Mouse (Mus musculus) thymus, adult 2 months (tissue): ENCODE data around the gene Tmc6.

Source experiments
- CTCF ChIP-seq: fragments of 200-500 bp; IDR thresholded peaks from 2 replicates; pipeline ENCODE4 v1.5.1; 2012; ENCODE audit warnings: mild to moderate bottlenecking, control low read depth, low read length, moderate library complexity, borderline replicate concordance; ENCODE audit not compliant: control insufficient read depth, poor library complexity, insufficient read depth; ENCODE audit errors: extremely low read depth
- POLR2A ChIP-seq: fragments of 200-500 bp; IDR thresholded peaks from 2 replicates; pipeline ENCODE4 v1.6.1; 2012; ENCODE audit warnings: mild to moderate bottlenecking, low read length, control low read depth, moderate library complexity; ENCODE audit not compliant: control insufficient read depth, poor library complexity, insufficient read depth; ENCODE audit errors: extremely low read depth

DNA sequence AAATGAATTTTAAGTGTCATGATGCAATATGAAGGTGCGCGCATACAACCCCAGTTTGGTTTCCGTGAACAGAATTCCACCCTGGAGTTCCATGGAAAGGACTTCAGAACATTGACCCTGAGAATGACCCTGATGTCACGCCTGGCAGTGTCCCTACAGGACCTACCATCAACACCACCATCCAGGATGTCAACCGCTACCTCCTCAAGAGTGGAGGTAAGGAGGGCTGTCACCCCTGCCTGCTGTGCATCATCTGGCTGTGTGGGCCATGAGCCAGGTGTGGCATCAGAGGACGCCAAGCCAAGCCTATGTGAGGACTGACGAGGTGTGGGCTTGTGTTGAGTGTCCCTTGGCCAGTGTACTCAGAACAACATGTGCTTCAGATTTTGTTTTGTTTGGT lies 26.1 kb downstream of the Tmc6 start:
- TF ChIP-seq CTCF (no peak), POLR2A (no peak)
